Mouse (Mus musculus) forebrain, embryonic 10.5 days (tissue): ENCODE results near the gene Casc3. TPM values are rescaled to one million over a fixed set of nuclear protein-coding genes. Genes with fewer than 3 reads are reported as not detected.

Experiments
- DNase-seq: peaks from one replicate; pipeline ENCODE4 v3.0.0-alpha.2; 2017; ENCODE audit warnings: low spot score; ENCODE audit errors: extremely low spot score
- H3K27ac ChIP-seq: fragments of 300-500 bp; sonication (generic); 2 replicates; pipeline ENCODE4 v1.5.1; 2016; ENCODE audit warnings: mild to moderate bottlenecking
- H3K27me3 ChIP-seq: fragments of 300-500 bp; sonication (generic); 2 replicates; pipeline ENCODE4 v1.6.1; 2016; ENCODE audit warnings: mild to moderate bottlenecking; ENCODE audit not compliant: poor library complexity, severe bottlenecking
- H3K36me3 ChIP-seq: fragments of 300-500 bp; sonication (generic); replicated peaks from 2 replicates; pipeline ENCODE4 v1.6.1; 2016; ENCODE audit warnings: mild to moderate bottlenecking, moderate library complexity
- H3K4me1 ChIP-seq: fragments of 300-500 bp; sonication (generic); 2 replicates; pipeline ENCODE4 v1.6.1; 2016
- H3K4me3 ChIP-seq: fragments of 300-500 bp; sonication (generic); 2 replicates; pipeline ENCODE4 v1.5.1; 2016; ENCODE audit warnings: mild to moderate bottlenecking, moderate library complexity
- H3K9me3 ChIP-seq: fragments of 300-500 bp; sonication (generic); 2 replicates; pipeline ENCODE4 v1.6.1; 2016; ENCODE audit warnings: mild to moderate bottlenecking, moderate library complexity
- WGBS: fragments of 180-500 bp; shearing (Covaris S2); methylation state at CpG from one replicate; pipeline ENCODE4 v1.1.7; 2016; 5-methylcytosine and 5-hydroxymethylcytosine counted together
- polyA plus RNA-seq: library from polyadenylated mRNA; unstranded; fragments of >200 nt; fragmentation: Nextera tagmentation; extraction: Ambion mirVana; gene quantifications from 2 replicates; pipeline ENCODE4 v1.2.1, GENCODE M21; 2016

The Casc3 gene
- polyA plus RNA-seq, 1 experiment from 2014 or later = 45.7 TPM

GRCm38 (mm10) chr11:98776052-98776764 lies 28.5 kb upstream of the Casc3 start:
- 65% methylated on average over 12 of the region's 12 CpGs for WGBS
- H3K9me3 ChIP-seq = no peaks in the 10 kb centered on the region
- H3K36me3 ChIP-seq = peaks cover 6% of the 10 kb centered on the region
- H3K4me1 ChIP-seq = peaks cover 62% of the 10 kb centered on the region
- no peak for DNase-seq
- H3K4me3 ChIP-seq = peak overlapping the region; percentile 55
- H3K27me3 ChIP-seq = 0 out of 2 replicates have a peak, but pooled peaks cover 3% of the 10 kb centered on the region
- H3K27ac ChIP-seq = peak overlapping the region; percentile 84

- 0 out of 2 replicates have a peak, but pooled peaks cover 3% of the 10 kb centered on the region for H3K27me3 ChIP-seq
- 10% methylated on average over 9 of the region's 9 CpGs for WGBS
- no peaks in the 10 kb centered on the region for H3K9me3 ChIP-seq
- no peaks in the 10 kb centered on the region for H3K36me3 ChIP-seq
- peak; percentile 47 for DNase-seq
- peak overlapping the region; percentile 27 for H3K4me3 ChIP-seq
- peak overlapping the region; percentile 84 for H3K27ac ChIP-seq
- peaks cover 70% of the 10 kb centered on the region for H3K4me1 ChIP-seq
Measured at GRCm38 (mm10) chr11:98776843-98777590, 27.7 kb upstream of the Casc3 start.

- no peaks in the 10 kb centered on the region for H3K36me3 ChIP-seq
- no peak for DNase-seq
- no peaks in the 10 kb centered on the region for H3K9me3 ChIP-seq
- no peak overlapping the region for H3K4me3 ChIP-seq
- H3K27me3 ChIP-seq = 0 out of 2 replicates have a peak, but pooled peaks cover 3% of the 10 kb centered on the region
- H3K4me1 ChIP-seq = peaks cover 72% of the 10 kb centered on the region
- H3K27ac ChIP-seq = peak overlapping the region; percentile 84; the same call in 1 of the 2 replicates
Measured at GRCm38 (mm10) chr11:98777888-98778287, 26.8 kb upstream of the Casc3 start.

DNA sequence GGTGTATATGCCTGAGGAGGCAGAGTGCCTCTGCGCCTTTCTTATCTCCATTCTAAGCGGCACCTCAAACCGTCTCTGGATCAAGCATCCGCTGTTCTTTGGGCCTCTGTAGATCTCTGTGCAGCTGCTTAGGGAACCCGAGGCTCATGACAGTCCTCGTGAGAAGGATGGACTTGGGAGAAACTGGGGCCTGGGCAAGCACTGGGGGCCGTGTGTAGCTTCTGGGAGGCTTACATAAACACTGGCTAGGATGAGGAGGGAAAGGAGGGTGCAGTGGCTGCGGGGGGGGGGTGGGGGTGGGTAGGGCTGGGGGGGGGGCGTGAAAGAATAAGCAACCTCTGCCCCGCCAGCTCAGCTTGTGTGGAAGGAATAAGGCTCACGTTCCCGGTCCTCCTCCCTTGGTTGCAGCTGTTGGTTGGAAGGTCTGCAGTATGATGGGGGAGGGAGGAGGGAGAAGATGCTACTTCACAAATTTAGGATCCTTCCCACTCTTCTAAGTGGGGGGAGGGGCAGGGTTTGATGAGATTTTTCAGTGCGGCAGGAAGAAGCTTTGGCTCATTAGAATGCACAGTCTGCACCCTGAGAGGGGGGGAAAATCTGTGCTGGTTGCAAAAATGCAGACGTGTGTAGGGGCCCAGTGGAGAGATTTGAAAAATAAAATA lies 22.7 kb upstream of the Casc3 start:
- no peaks in the 10 kb centered on the region for H3K36me3 ChIP-seq
- H3K27ac ChIP-seq = peak overlapping the region; percentile 87
- peak overlapping the region; percentile 40 for H3K4me3 ChIP-seq
- peaks cover 20% of the 10 kb centered on the region for H3K27me3 ChIP-seq
- no peaks in the 10 kb centered on the region for H3K9me3 ChIP-seq
- peaks cover 68% of the 10 kb centered on the region for H3K4me1 ChIP-seq
- DNase-seq = no peak
- 12% methylated on average over 13 of the region's 14 CpGs for WGBS

- Histone ChIP-seq H3K4me3 (peak overlapping the region; percentile 40), H3K4me1 (peaks cover 66% of the 10 kb centered on the region), H3K9me3 (no peaks in the 10 kb centered on the region), H3K27me3 (peaks cover 20% of the 10 kb centered on the region), H3K27ac (peak overlapping the region; percentile 87), H3K36me3 (no peaks in the 10 kb centered on the region)
- WGBS = 2% methylated on average over 17 of the region's 17 CpGs
- peak; percentile 50 for DNase-seq
Measured at GRCm38 (mm10) chr11:98782651-98783235, 22.0 kb upstream of the Casc3 start.

DNA sequence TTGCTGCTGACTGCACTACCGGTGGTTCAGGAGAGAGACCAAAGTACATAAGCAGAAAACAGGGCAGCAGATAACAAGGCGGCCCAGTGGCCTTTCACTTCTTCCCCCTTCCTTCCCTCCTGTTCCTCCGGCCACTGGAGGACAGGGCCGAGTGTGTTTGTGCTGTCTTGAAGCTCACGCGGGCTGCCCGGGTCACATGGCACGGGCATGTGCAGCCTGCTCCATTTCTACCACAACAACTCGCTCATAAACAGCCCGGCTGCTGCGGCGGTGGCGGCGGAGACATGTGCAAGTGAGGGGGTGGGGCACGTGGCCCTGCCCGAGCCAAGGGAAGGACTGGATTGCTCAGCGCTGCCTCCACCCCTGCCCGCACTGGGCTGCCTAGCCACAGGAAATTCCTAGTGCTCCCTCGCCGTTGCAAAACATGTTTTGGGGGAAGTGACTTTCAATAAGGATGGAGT lies 21.4 kb upstream of the Casc3 start:
- peaks cover 20% of the 10 kb centered on the region for H3K27me3 ChIP-seq
- no peaks in the 10 kb centered on the region for H3K36me3 ChIP-seq
- peaks cover 65% of the 10 kb centered on the region for H3K4me1 ChIP-seq
- H3K4me3 ChIP-seq = peak overlapping the region; percentile 40
- H3K9me3 ChIP-seq = no peaks in the 10 kb centered on the region
- peak overlapping the region; percentile 87 for H3K27ac ChIP-seq
- WGBS = under 1% methylated on average over 20 of the region's 20 CpGs
- DNase-seq = peak; percentile 78

GRCm38 (mm10) chr11:98784139-98784538 lies 20.6 kb upstream of the Casc3 start:
- DNase-seq = no peak
- Histone ChIP-seq H3K27ac (peak overlapping the region; percentile 87; the same call in 1 of the 2 replicates), H3K9me3 (no peaks in the 10 kb centered on the region), H3K4me1 (peaks cover 74% of the 10 kb centered on the region), H3K4me3 (no peak overlapping the region), H3K36me3 (no peaks in the 10 kb centered on the region), H3K27me3 (peaks cover 20% of the 10 kb centered on the region)
- WGBS = 69% methylated on average over 4 of the region's 4 CpGs

DNA sequence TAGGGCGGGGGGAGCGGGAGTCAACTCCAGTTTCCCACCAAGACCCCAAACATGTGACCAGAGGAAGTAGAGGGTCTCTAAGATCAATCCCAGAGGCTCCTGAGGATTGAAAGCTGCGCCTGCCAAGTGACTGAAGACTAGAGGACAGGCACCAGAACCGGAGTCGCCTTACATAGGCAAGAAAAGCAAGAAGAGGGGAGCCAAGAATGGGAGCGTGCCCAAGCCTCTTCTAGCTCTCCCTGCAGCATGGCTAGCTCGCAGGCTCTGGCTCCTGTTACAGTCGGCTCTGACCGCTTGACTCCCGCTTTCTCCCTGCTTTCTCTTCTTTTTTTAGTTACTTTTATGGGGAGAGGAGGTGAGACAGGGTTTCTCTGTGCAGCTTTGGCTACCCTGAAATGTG lies 19.5 kb upstream of the Casc3 start:
- WGBS = 69% methylated on average over 10 of the region's 10 CpGs
- no peak for DNase-seq
- H3K4me1 ChIP-seq = peaks cover 84% of the 10 kb centered on the region
- H3K9me3 ChIP-seq = no peaks in the 10 kb centered on the region
- H3K27me3 ChIP-seq = peaks cover 20% of the 10 kb centered on the region
- H3K4me3 ChIP-seq = peak overlapping the region; percentile 34; the same call in 1 of the 2 replicates
- no peaks in the 10 kb centered on the region for H3K36me3 ChIP-seq
- H3K27ac ChIP-seq = peak overlapping the region; percentile 83; the same call in 1 of the 2 replicates

GRCm38 (mm10) chr11:98785772-98786281 lies 18.9 kb upstream of the Casc3 start:
- H3K27me3 ChIP-seq = peaks cover 20% of the 10 kb centered on the region
- H3K9me3 ChIP-seq = no peaks in the 10 kb centered on the region
- H3K36me3 ChIP-seq = no peaks in the 10 kb centered on the region
- peaks cover 84% of the 10 kb centered on the region for H3K4me1 ChIP-seq
- WGBS = 11% methylated on average over 12 of the region's 12 CpGs
- peak overlapping the region; percentile 83 for H3K27ac ChIP-seq
- DNase-seq = peak; percentile 62
- peak overlapping the region; percentile 34 for H3K4me3 ChIP-seq

DNA sequence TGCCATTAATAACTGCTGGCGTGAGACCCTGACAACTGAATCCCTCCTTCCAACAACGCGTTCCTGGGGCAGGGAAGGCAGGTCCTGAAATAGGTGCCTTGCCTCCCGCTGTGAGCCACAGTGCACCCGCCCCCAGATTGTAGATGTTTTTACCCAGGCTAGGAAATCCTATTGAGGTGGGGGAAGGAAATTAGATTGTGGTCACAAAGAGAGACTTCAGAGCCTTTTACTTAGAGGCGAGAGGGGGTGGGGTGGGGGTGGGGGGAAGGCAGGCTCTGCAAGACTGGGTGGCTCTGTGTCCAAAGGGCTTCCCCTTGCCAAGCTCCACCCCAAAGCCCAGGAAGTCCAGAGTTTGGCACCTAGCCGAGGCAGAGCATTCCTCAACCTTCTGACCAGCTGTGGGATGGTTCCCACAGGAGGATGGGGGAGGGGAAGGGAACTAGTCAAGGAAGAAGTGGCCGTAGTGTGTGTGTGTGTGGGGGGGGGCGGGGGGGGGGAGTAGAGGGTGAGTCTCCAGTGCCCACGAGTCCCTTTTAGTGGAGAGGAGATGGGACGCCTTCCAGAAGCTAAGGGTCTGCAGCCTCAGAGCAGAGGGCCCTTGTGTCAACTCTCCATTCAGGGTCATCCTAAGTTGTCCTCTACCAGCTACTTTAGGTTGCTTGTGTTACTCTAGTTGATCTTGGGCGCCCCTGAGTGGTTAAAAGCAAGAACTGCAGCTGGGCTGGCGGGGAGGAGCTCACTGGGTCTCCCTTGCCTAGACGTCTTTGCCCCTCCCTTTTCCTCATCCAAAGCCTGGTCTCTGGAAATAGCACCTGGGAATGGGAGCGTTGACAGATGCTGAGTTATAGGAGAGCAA lies 18.1 kb upstream of the Casc3 start:
- H3K4me1 ChIP-seq = peaks cover 76% of the 10 kb centered on the region
- WGBS = 4% methylated on average over 15 of the region's 15 CpGs

GRCm38 (mm10) chr11:98787229-98787628 lies 17.5 kb upstream of the Casc3 start:
- Histone ChIP-seq H3K4me1 (peaks cover 74% of the 10 kb centered on the region), H3K4me3 (peak overlapping the region; percentile 34; the same call in 1 of the 2 replicates), H3K9me3 (no peaks in the 10 kb centered on the region), H3K27ac (0 out of 2 replicates have a peak overlapping the region, but pooled peaks have one; percentile 83), H3K36me3 (no peaks in the 10 kb centered on the region), H3K27me3 (peaks cover 20% of the 10 kb centered on the region)
- no peak for DNase-seq
- 34% methylated on average over 7 of the region's 7 CpGs for WGBS

More for the DNA sequence above, 18.1 kb upstream of the Casc3 start:
- Histone ChIP-seq H3K9me3 (no peaks in the 10 kb centered on the region), H3K27ac (peak overlapping the region; percentile 83), H3K4me3 (peak overlapping the region; percentile 34), H3K27me3 (peaks cover 20% of the 10 kb centered on the region), H3K36me3 (no peaks in the 10 kb centered on the region)
- peak; percentile 90 for DNase-seq
